Mouse (Mus musculus) CD4-positive, CD25-positive, alpha-beta regulatory T cell, adult 2 months (primary cell): Measurements from ENCODE around the gene Gpr183.

Experiments used
- DNase-seq: peaks from one replicate; pipeline ENCODE4 v3.0.0-alpha.2; 2012; ENCODE audit warnings: low read depth, low spot score

The Gpr183 gene

DNA sequence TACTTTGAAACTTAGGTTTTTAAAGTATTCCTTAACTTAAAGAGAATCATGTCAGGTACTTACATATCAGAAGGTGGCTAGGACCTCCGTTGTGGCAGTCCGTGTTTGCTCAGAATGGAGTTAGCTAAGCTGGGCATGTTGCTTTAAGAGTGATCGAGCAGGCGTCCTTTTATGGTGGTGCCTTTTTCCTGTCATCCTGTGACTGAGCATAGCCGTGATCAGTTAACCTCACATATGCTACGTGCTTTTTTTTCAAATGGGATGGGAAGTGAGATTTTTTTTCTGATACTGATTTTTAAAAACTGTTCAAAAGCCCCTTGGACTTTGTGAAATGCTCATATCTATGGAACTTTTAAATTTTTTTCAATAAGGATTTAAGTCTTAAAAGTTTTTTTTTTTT lies at the start of gene Gpr183:
Gene Gpr183 (minus strand): TSS at position 206 of the 400 bp plus-strand sequence.
- peak; percentile 79 for DNase-seq

DNA sequence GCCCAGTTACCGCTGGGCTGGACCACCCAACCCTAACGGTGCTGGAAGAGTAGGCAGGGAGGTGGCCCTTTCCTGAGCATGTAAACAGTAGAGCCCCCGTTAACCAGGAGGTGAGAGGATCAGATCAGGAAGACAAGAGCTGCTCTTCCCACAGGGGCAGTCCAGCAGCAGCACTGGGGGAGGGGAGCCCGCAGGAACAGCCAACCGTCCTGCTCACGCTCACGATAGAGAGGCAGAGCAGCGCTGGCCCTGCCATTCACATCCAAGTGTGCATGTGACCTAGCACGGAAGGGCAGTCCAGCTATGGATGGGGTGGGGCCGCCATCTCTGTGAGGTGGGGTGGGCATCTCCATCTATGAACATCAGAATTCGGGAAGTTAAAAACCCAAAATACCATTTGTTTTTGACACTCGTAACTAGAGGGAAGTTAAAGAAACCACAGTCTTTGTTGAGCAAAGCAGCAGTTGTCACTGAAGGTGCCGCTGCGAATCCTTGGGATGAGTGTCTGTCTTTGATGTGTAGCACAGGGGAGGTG lies 48.5 kb upstream of the Gpr183 start:
- peak; percentile 63 for DNase-seq

DNA sequence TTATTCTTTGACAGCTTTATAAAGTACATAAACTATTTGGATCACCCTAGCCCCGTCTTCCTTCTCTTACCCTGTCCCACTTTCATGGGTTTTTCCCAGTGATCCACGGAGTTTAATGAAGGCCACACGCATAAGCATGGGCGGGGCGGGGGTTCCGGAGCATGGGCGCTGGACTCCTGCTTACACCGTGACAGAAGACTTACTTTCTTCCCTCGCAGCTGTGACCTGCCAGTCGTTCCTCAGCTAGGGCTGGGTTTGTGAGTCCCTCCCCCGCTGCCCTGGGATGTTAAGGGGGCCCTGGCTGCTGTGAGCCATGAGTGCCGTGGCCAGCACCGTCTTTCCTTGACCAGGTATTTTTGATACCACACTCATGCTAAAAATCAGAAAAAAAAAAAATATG lies 47.8 kb upstream of the Gpr183 start:
- DNase-seq: no peak

DNA sequence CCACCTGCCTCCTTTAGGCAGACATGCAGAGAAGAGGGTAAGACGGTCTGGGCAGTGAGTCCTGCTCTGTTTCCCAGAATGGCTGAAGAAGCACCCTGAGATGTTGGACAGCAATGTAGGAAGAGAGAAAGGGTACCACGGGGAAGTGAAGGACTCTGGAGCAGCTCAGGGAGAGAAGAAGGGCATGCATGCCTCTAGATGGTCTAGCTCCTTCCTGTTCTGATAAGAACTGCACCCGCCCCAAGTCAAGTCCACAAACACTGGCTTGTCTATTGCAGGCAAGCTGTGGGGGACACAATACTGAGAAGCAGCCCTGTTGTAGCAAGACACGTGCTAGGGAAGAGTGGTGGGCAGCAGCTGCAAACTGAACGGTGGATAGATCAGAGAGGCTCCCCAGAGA lies 47.2 kb upstream of the Gpr183 start:
- peak; percentile 51 for DNase-seq

DNA sequence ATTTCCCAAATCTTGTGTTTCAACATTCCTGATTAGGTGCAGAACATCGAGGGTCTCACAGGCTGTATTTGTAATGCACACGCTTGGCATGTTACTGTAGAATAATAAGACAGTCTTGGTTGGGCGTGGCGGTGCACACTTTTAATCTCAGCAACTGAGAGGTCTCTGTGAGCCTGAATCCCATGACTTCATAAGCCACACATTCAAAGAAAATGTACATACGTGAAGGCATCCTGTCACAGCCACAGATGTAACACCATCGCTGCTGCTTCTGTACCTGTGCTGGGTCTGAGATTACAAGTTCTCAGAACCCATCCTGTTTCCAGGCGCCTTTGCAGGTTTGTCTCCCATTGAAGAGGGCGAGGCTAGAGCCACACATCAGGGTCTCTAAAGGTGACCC lies 46.8 kb upstream of the Gpr183 start:
- peak; percentile 72 for DNase-seq

DNA sequence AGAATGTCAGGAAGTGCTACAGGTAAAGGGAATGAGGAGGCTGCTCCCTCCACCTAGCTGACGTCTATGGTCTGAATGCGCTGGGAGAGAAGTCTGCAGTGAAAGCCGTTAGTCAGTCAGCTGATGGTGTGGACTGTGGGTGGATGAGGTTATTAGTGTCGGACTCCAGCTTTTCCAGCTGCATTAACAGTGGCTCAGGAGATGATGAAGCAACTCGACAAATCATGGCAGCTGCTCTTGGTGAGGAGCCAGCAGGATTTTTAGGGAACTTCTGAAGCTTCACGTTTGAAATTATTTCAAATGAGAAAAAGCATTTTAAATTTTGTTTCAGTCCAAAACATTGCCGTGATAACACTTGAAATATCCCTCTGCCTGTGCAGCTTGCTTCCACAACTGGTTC lies 45.3 kb upstream of the Gpr183 start:
- no peak for DNase-seq

DNA sequence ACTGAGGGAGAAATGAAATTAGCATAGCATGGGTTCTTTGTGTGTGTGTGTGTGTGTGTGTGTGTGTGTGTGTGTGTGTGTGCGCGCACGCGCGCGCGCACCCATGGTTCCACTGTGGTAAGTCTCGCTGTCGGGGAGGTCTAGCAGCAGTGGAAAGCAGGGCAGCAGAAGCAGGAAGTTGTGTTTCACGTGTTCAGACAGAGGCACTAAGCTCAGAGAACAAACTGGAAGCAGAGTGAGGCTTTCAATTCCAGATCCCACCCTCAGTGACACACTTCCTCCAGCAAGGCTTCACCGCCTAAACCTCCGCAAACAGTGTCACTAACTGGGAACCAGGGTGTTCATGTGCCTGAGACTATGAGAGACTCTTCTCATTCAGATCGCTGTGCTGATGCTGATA lies 44.5 kb upstream of the Gpr183 start:
- peak; percentile 90 for DNase-seq

DNA sequence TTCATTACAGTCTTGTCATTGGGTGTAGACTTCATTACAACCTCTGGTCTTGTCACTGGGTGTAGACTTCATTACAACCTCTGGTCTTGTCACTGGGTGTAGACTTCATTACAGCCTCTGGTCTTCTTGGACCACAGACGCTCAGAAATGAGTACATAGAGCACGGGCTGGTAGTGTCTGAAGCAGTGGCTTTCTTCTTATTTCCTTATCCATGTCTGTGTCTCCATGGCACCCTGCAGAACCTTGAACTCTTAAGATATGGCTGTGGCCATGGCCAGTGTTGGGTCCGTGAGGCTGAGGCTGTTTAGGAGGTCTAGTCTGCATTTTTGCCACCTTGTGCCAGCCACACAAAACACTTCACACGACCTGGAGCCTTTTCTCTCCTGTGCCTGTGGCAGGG lies 43.3 kb upstream of the Gpr183 start:
- no peak for DNase-seq

DNA sequence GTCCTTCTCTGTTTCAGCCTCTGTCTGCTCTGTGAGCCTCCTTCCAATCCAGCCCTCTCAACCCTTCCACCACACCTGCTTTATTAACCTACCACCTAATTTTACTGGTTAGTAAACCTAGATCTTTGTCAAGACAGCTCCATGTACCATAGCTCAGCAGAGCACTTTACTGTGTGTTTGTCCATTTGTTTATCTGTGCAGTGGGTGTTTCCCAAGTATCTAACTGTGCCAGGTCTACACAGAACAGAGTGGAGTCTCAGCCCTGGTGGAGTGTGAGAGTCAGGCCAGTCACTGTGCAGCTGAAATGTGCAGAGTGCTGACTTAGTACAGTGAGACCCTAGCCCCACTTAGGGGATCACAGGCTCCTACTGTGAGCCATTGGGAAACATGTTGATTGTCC lies 38.8 kb upstream of the Gpr183 start:
- no peak for DNase-seq

DNA sequence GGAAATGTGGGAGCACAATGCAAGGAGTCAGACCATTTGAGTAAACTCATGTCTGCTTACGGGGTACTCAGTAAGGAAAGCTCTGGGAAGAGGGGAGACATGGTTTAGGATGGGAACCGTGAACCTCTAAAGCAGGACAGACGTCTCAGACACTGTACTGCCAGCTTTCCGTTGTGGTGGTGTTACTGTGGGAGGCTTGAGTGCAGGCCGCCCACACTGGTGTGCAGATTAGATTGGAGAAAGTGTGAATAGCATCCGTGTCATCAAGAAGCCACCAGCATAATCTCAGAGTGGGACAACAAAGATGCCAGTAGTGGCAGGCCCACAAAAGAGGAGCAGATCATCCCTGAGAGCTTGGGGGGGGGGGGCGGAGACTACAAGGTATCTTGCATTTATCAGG lies 37.2 kb upstream of the Gpr183 start:
- DNase-seq: peak; percentile 50

DNA sequence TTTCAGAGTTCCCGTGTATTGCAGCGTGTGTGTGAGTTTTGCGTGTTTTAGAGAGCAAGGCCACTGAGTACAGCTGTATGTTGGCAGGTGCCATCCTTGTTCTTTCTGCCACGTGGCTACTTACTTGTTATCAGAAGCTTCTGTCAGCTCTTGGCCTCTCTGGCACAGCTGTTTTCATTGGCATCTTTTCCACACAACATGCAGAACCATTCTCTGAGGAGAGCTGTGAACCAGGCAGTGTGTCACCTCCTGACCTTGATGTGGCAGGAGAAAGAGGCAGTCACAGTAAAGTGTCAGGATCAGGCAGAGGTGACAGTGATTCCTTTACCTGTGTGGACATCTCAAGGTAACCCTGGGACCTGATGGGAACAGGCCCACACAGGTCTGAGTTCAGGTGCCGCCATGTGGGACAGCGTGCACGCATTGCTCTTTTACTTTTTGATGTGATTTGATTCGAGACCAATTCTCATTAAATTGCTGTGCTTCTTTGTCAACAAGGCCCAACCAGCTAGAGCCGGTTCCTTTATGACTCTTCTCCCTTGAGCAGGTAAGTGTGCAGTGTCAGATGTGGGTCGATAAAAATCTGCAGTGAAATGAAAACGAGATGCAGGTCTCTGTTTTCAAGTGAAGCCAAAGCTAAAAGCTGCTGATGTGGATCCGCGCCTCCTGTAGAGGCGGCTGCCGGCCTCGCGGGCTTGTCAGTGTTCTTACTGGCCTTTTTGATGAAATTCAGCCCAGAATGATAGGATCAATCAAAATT lies 35.5 kb upstream of the Gpr183 start:
- DNase-seq: peak; percentile 80

DNA sequence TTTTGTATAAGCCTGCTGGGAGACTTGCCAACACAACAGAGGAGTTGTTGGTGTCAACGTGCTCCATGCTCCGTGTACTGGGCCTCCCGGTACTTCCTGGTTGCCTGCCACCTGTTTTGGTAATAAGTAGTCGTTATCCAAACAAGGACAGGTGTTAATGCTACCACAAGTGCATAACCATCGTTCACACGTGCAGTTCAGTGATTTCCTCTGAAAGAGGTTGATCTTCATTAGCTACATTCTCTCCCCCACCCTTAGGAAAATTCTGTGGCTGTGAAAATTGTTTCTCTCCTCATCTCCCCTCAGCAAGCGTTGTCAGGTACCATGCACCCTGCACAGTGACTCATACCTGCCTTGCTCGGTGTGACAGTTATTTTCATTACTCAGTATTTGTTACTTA lies 34.5 kb upstream of the Gpr183 start:
- DNase-seq: peak; percentile 46

DNA sequence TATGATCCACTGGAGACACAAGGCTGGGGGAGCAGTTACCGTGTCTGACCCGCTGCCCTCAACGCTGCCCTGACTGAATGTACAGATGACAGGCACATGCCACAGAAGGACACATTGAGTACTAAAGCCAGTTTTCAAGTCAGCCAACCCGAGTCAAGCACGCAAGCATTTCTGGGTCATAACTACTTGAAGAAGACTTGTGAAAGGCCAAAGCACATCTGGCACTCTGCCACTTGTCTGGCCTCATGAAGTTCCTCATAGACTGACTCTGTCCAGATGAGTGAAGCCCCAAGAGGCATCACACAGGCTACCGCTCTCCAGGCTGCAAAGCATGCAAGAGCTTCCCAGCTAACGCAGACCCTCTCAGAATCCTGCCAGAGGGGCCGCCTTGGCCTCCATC lies 31.8 kb upstream of the Gpr183 start:
- no peak for DNase-seq

DNA sequence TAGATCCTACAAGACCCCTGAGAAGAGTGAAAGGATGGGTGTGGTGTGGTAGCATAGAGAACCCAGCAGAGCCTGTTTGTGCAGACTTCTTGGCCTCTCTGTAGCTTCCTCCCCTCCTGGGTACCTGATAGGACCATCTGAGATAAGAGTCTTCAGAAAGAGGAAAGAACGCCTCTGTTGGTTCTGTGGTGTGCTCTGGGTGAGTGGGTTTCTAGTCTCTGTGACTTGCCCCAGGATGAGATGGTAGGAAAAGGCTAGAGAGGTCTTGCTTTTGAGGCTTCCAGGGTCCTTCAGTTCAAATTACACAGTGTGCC lies 30.5 kb upstream of the Gpr183 start:
- peak; percentile 49 for DNase-seq

DNA sequence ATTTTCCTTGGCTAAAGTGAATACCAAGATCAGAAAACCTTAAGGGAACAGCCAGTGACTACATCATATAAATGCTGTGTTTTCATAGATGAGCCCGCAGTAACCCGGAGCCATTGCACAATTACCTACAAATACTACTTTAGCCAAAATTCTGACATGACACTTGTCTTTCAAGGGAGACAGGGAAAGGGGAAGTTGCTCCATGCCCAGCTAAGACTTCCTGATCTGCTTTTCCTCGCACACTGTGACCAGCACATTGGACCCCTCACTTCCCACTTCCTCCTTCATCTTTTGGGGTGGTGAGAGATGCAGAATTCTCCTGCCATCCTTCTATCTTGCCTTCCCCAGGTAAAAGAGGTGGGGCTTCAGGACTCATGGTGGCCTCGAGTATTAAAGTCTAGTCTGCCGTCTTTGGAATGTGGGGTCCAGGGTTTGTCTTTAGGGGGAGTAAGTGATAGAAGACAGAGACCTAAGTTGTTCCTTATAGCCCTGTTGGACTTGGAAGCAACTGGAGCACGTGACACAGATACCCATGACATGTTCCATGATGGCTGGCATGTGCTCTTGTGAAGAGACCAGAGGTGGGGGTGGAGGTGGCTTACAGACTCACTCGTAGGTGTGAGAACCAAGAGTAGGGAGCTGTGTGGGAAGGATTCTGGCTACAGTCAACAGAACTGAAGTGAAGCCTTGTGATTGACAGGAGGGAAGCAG lies 30.0 kb upstream of the Gpr183 start:
- DNase-seq: no peak

DNA sequence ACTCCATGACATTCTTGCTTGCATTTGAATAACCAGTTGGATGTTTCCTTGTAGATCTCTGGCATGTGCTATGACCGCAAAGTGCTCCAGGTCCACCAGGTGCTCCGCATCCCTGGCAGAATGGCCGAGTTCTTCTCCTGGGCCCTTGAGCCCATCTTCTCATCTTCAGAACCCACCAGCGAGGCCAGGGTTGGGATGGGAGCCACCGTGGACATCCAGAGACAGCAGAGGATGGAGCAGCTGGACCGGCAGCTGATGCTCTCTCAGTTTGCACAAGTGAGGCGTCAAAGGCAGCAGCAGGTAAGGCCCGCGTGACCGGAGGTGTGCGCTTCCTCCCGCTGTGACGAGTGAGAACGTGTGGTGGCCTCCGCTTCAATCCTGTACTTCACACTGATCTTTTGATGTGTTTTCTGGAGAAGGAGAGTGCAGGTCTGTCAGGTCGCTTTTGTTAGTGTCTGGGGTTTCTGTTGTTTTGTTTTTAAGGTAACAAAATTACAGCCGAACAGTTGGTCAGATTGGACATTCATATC lies 29.2 kb upstream of the Gpr183 start:
- DNase-seq: peak; percentile 71

DNA sequence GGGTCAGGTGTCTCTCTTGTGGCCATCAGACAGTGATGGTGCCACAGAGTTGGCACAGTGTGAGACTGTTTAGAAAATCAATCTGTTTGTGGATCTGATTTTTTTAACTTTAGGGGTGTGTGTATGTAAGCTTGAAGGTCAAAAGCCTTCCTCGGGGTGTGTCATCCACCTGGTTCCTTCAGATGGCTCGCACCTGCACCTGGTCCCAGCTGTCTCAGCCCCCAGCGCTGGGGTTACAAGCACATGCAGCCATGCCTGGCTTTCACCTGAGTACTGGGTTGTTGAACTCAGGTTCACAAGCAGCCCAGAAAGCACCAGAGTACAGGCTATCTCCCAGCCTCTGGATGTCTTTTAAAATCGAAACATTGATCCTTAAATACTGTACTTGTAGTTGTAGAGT lies 28.6 kb upstream of the Gpr183 start:
- DNase-seq: no peak

DNA sequence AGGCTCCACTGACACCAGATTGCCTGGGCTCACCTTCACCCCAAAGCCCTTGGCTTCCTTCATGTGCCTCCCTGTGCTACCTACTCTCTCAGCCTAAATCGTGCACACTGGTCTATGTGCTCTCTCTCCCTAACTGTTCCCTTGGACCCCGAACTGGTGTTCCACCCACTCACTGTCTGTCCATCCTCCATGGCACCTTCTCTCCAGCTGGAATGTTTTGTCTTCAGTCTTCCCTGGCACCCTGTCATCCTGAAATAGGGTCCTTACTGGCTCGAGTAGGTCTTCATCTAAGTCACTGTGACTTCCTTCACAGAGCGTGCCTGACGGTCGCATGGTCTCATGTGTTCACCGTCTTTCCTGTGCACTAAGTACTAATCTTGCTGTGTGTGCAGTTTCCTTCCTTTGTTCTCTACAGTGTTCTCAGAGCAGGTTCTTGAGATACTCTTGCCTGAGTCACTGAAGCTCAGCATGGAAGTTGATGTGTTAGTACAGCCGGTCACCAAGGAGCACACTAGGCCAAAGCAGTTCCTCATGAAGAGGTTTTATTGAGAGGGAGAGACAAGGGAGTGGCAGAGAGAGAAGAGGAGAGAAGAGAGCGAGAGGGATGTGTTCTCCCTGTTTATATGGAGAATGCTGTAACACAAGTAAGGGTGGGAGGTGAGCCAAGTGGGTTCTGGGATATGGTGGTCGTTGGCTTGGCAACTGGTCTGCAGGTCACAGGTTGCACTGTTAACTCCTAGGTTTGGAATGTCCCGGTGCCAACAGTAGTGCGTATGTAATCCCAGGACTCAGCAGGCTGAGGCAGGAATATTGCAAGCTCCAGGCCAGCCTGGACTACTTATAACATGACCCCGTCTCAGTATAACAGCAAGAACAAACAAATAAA lies 27.6 kb upstream of the Gpr183 start:
- DNase-seq: peak; percentile 79

DNA sequence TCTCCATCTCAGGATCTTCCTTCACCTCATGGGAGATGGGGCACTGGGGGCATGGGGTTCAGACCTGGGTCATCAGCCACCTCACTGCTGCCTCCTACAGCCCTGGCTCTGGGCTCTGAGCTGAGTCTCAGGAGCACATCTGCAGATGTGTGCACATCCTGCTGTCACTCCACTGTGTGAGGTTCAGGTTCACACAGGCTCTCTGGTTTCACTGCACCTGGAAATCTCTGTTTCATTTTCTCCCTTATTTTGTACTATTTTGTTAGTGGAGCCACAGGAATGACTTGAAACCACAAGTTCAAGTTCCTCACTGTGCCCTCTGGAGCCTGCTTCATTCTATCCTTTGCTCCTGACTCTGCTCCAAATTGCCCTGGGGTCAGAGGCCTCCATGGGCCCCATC lies 26.9 kb upstream of the Gpr183 start:
- peak; percentile 59 for DNase-seq

DNA sequence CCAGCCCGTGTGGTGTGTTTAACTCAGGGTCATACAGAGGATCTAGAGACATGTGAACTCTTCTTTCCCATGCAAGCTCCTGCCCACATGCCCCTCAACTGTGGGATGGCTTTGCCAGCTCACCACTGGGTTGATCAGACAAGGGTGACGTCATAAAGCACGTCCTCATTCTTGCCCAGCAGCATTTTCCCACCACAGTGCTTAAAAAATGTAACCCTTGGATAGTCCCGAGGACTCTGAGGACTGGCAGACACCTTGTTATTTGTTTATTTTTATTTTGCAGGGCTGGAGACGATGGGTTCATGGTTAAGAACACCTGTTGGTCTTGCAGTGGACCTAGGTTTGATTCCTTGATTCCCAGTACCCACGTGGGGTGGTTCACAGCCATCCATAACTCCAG lies 25.9 kb upstream of the Gpr183 start:
- DNase-seq: no peak

DNA sequence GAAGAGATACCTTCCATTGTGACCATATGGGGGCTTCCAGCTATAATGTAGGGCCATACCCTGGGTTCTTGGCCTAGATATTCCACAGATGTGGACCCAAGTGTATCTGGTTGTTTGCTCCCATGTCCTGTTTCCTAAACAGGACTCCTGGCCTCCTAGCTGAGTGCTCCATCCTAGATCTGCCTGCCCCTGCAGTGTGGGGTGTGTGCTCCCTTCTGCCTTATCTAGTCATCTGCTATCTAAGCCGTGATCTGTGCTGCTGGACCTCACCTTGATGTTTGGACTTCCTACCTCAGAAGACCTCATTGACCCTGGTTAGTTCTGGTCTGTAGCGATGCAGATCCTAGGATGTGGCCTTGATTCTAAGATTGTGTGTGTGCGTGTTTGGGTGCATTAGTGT lies 24.9 kb upstream of the Gpr183 start:
- DNase-seq: no peak

DNA sequence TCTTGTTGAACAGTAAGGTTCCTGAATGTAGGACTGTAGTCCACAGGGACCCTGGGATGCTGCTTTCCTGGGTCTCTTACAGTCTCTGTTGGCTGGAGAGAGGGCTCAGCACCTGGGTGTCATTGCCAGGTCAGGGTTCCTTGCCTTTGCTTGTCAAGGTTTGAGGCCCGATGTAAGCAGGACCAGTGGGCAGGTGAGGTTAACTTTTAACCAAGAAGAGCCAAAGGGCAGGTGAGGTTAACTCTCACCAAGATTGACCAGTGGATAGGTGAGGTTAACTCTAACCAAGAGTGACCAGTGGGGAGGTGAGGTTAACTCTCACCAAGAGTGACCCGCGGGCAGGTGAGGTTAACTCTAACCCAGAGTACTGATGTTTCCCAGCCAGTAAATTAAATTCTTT lies 24.3 kb upstream of the Gpr183 start:
- DNase-seq: no peak
